Mouse (Mus musculus): ENCODE data around the gene Adamtsl1. TPM values are rescaled to one million over a fixed set of nuclear protein-coding genes. Genes with fewer than 3 reads are reported as not detected.

The Adamtsl1 gene
- total RNA-seq, 1 experiment: 6.3 TPM

DNA sequence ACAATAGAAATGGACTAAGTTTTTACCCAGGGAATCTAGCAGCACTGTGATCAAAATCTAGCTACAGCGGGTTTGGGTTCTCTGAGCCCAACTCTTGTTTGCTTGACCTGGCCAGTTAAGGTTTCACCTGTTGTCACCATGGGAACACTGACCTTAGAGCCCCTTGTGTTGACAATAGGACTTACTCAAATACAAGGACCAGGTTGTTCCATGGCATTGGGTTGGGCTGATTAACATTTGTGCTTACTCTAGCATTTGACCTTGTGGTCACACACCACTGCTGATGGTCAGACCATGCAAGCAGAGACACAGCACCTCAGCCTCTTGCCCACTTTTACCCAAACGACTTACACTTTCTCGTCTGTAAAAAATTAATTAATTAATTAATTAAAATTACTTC is 922.4 kb downstream of the Adamtsl1 start:
- no peak overlapping the region for H3K4me3 ChIP-seq (ENCODE audit: insufficient read depth in 1 of 2, low read depth in 1 of 2, low read length in 2 of 2, poor library complexity in 1 of 2, severe bottlenecking in 1 of 2)
- DNase-seq (ENCODE audit: low read depth, low spot score): no peak
- H3K27ac ChIP-seq (ENCODE audit: insufficient read depth, low read depth, low read length, poor library complexity, severe bottlenecking): no peak overlapping the region
- H3K9ac ChIP-seq (ENCODE audit: insufficient read depth, low read depth, low read length, poor library complexity, severe bottlenecking): no peak overlapping the region
- H3K36me3 ChIP-seq (ENCODE audit: control insufficient read depth, insufficient read depth, low read length, poor library complexity, severe bottlenecking): no peaks in the 10 kb centered on the region
- no peaks in the 10 kb centered on the region for H3K9me3 ChIP-seq (ENCODE audit: control insufficient read depth, insufficient read depth, low read depth, low read length)
- in situ Hi-C loops (cut with MboI; ENCODE audit: low sequenced_read_pairs in 2 of 2, unreplicated experiment in 2 of 2): no loop called here
- H3K4me1 ChIP-seq (ENCODE audit: control insufficient read depth in 2 of 2, insufficient read depth in 2 of 2, low read length in 2 of 2, poor library complexity in 1 of 2): no peaks in the 10 kb centered on the region
- TF ChIP-seq HCFC1 (IDR thresholded peaks at IDR 0.05; ENCODE audit: borderline replicate concordance, insufficient read depth, low read length): no peak
- no peak for TF ChIP-seq MAFK (IDR thresholded peaks at IDR 0.05; ENCODE audit: insufficient read depth, low read depth, low read length)
- no peak for TF ChIP-seq CHD2 (IDR thresholded peaks at IDR 0.05; ENCODE audit: low read depth, low read length)
- no peak for TF ChIP-seq ZNF384 (IDR thresholded peaks at IDR 0.05; ENCODE audit: low read depth, low read length)
- no peak for TF ChIP-seq ZC3H11A (IDR thresholded peaks at IDR 0.05; ENCODE audit: borderline replicate concordance, low read depth, low read length)

DNA sequence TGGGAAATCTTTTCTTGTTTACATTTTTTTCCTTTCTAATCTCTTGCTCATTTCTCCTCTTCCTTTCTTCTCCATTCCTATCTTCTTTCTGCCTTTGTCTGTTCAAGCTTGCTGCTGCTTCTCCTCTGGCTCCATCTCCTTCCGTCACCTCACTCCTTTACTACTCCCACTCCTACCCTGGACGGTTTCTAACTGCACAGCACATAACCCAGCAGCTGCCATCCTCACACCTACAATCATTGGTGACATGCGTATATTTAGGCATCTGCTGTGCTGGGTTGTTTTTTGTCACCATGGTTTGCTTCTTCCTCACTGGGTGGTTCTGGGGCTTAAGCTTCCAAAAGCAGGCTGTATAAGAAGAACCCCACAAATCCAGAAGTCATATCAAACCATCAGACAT is 936.5 kb downstream of the Adamtsl1 start:
- DNase-seq (ENCODE audit: low read depth, low spot score): no peak
- Histone ChIP-seq H3K9ac (ENCODE audit: insufficient read depth, low read depth, low read length, poor library complexity, severe bottlenecking) (no peak overlapping the region), H3K4me3 (ENCODE audit: insufficient read depth in 1 of 2, low read depth in 1 of 2, low read length in 2 of 2, poor library complexity in 1 of 2, severe bottlenecking in 1 of 2) (no peak overlapping the region), H3K9me3 (ENCODE audit: control insufficient read depth, insufficient read depth, low read depth, low read length) (no peaks in the 10 kb centered on the region), H3K36me3 (ENCODE audit: control insufficient read depth, insufficient read depth, low read length, poor library complexity, severe bottlenecking) (no peaks in the 10 kb centered on the region), H3K27ac (ENCODE audit: insufficient read depth, low read depth, low read length, poor library complexity, severe bottlenecking) (no peak overlapping the region), H3K4me1 (ENCODE audit: control insufficient read depth in 2 of 2, insufficient read depth in 2 of 2, low read length in 2 of 2, poor library complexity in 1 of 2) (no peaks in the 10 kb centered on the region)
- no peak for TF ChIP-seq ZNF384 (IDR thresholded peaks at IDR 0.05; ENCODE audit: low read depth, low read length)
- no peak for TF ChIP-seq HCFC1 (IDR thresholded peaks at IDR 0.05; ENCODE audit: borderline replicate concordance, insufficient read depth, low read length)
- no peak for TF ChIP-seq MAFK (IDR thresholded peaks at IDR 0.05; ENCODE audit: insufficient read depth, low read depth, low read length)
- TF ChIP-seq ZC3H11A (IDR thresholded peaks at IDR 0.05; ENCODE audit: borderline replicate concordance, low read depth, low read length): no peak
- TF ChIP-seq CHD2 (IDR thresholded peaks at IDR 0.05; ENCODE audit: low read depth, low read length): no peak
- in situ Hi-C loops (cut with MboI; ENCODE audit: low sequenced_read_pairs in 2 of 2, unreplicated experiment in 2 of 2): no loop called here

DNA sequence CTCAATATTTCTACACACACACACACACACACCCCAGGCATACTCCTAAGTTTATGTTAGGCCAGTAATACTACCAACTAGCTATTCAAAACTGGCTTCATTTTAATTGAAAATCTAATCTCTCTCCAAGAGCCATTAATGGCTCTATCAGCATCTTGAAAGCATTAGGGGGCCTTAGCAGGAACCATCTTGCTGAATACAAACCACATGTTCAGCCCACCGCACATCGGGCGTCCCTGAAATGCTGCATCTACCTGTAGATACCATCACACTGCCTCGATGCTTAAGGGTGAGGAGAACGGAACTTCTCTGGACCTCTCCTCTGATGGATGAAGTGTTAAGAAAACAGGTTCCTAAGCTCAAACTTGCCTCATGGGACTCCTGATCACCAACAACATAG is 950.8 kb downstream of the Adamtsl1 start:
- in situ Hi-C loops (cut with MboI; ENCODE audit: low sequenced_read_pairs in 2 of 2, unreplicated experiment in 2 of 2): no loop called here

More for the DNA sequence above, 950.8 kb downstream of the Adamtsl1 start:
- H3K27ac ChIP-seq (ENCODE audit: insufficient read depth, low read depth, low read length, poor library complexity, severe bottlenecking): no peak overlapping the region
- H3K36me3 ChIP-seq (ENCODE audit: control insufficient read depth, insufficient read depth, low read length, poor library complexity, severe bottlenecking): no peaks in the 10 kb centered on the region
- TF ChIP-seq CHD2 (IDR thresholded peaks at IDR 0.05; ENCODE audit: low read depth, low read length) (no peak), MAFK (IDR thresholded peaks at IDR 0.05; ENCODE audit: insufficient read depth, low read depth, low read length) (no peak), ZC3H11A (IDR thresholded peaks at IDR 0.05; ENCODE audit: borderline replicate concordance, low read depth, low read length) (no peak), HCFC1 (IDR thresholded peaks at IDR 0.05; ENCODE audit: borderline replicate concordance, insufficient read depth, low read length) (no peak), ZNF384 (IDR thresholded peaks at IDR 0.05; ENCODE audit: low read depth, low read length) (no peak)
- DNase-seq (ENCODE audit: low read depth, low spot score): no peak
- no peak overlapping the region for H3K9ac ChIP-seq (ENCODE audit: insufficient read depth, low read depth, low read length, poor library complexity, severe bottlenecking)
- H3K4me3 ChIP-seq (ENCODE audit: insufficient read depth in 1 of 2, low read depth in 1 of 2, low read length in 2 of 2, poor library complexity in 1 of 2, severe bottlenecking in 1 of 2): no peak overlapping the region
- no peaks in the 10 kb centered on the region for H3K9me3 ChIP-seq (ENCODE audit: control insufficient read depth, insufficient read depth, low read depth, low read length)
- no peaks in the 10 kb centered on the region for H3K4me1 ChIP-seq (ENCODE audit: control insufficient read depth in 2 of 2, insufficient read depth in 2 of 2, low read length in 2 of 2, poor library complexity in 1 of 2)

All from ES-E14 (cell line).